Mouse (Mus musculus): ENCODE data around the gene Csnk1d. TPM values are rescaled to one million over a fixed set of nuclear protein-coding genes. Genes with fewer than 3 reads are reported as not detected.

Csnk1d gene
- polyA plus RNA-seq, 1 experiment from 2014 or later, result 47.9 TPM

DNA sequence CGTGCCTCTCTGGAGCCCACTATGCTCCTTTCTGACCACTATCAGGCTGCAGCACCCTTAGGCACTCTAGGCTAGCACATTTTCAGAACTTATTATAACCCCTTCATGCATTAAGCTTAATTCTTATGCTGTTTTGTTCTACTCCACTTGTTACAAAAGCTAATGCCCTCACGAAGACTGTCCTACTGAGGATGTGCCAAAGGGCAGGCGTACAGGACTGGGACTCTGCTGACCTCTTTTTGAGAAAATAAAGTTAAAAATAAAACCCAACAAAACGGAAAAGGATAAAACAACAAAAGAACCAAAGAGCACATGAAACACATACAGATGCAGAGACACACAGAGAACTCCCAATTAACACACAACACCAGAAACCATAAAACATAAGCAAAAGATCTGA lies 9.5 kb downstream of the Csnk1d start:
- Histone ChIP-seq H3K9ac (ENCODE audit: low read depth, low read length) (no peak overlapping the region), H3K4me1 (ENCODE audit: control insufficient read depth, insufficient read depth, low read length) (peaks cover 13% of the 10 kb centered on the region), H3K9me3 (replicated peaks; ENCODE audit: control insufficient read depth, low read length) (no peaks in the 10 kb centered on the region), H3K4me2 (no peak overlapping the region), H3K27me3 (ENCODE audit: control insufficient read depth, insufficient read depth, low read length) (no peaks in the 10 kb centered on the region), H3K27ac (ENCODE audit: low read depth, low read length) (no peak overlapping the region), H3K4me3 (ENCODE audit: low read depth, low read length) (no peak overlapping the region), H3K36me3 (ENCODE audit: control insufficient read depth, insufficient read depth, low read length) (peaks cover 26% of the 10 kb centered on the region)
- ATAC-seq (replicated peaks; ENCODE audit: insufficient number of reproducible peaks, low FRiP score, low TSS enrichment), result no peak
- WGBS (ENCODE audit: insufficient replicate concordance), result 90% methylated on average over 4 of the region's 4 CpGs

DNA sequence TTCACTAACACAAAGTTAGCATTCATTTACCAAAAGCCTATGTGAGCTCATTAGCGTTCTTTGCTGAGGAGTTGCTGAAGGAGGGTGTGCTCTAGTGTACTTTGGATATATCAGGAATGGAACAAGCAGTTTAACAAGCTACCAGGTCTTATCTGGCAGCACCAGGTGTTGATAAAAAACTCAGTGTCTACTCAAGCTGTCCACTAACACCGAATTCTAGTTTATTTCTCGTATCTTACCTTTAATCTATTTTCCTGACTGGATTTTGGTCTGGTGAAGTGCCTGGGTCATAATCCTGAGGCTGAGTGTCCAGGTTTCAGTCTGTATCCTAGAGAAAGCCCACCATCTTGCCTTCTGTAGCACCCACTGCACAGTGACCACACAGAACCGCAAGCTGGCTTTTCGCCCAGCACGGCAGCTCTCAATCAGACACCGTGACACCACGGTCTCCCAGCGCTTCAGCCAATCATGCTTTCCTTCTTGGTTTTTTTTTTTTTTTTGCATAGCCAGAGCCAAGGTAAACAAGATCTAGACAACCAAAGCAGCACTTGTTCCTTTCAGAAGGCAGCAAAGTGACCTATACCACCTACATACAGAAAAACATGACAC lies 10.6 kb downstream of the Csnk1d start:
- Histone ChIP-seq H3K9ac (ENCODE audit: low read depth, low read length) (no peak overlapping the region), H3K36me3 (ENCODE audit: control insufficient read depth, insufficient read depth, low read length) (peaks cover 21% of the 10 kb centered on the region), H3K27me3 (ENCODE audit: control insufficient read depth, insufficient read depth, low read length) (no peaks in the 10 kb centered on the region), H3K4me3 (ENCODE audit: low read depth, low read length) (no peak overlapping the region), H3K9me3 (replicated peaks; ENCODE audit: control insufficient read depth, low read length) (no peaks in the 10 kb centered on the region), H3K27ac (ENCODE audit: low read depth, low read length) (peak overlapping the region; percentile 18; the same call in 1 of the 2 replicates), H3K4me1 (ENCODE audit: control insufficient read depth, insufficient read depth, low read length) (peaks cover 13% of the 10 kb centered on the region), H3K4me2 (0 out of 2 replicates have a peak overlapping the region, but pooled peaks have one; percentile 2)
- WGBS (ENCODE audit: insufficient replicate concordance), result 49% methylated on average over 9 of the region's 9 CpGs
- ATAC-seq (replicated peaks; ENCODE audit: insufficient number of reproducible peaks, low FRiP score, low TSS enrichment), result peak; percentile 55; the same call in 1 of the 2 replicates

DNA sequence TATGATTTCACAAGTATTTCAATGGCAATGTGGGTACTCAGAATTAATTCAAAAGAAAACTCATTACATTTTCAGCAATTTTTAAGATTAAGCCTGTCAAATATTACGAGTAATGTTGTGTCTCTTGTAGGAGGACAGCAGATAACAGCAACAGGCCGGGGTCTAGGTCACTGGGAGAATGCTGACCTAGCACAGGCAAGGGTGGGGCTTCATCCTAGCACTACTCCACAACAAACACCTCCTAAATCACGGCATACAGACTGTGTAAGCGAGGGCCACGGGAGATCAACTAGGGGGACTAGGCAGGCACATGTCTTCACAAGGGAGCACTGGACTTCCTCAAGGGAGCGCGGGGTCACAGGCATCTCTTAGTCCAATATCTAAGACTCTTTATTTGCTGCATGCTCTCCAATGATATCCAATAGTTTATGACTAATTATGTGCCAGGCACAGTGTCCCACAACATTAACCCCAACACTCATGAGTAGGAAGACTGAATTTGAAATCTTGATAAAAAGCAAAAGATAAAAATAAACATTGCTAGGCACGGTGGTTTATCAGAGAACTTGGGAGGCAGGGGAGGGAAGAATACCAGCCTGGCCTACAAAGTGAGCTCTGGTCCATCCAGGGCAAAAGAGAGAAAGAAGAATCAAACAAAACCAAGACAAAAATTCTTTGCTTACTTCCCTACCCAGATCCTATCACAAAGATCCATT lies 11.3 kb downstream of the Csnk1d start:
- H3K27ac ChIP-seq (ENCODE audit: low read depth, low read length), result peak overlapping the region; percentile 18; the same call in 1 of the 2 replicates
- no peaks in the 10 kb centered on the region for H3K9me3 ChIP-seq (replicated peaks; ENCODE audit: control insufficient read depth, low read length)
- no peak overlapping the region for H3K4me3 ChIP-seq (ENCODE audit: low read depth, low read length)
- H3K9ac ChIP-seq (ENCODE audit: low read depth, low read length), result no peak overlapping the region
- H3K36me3 ChIP-seq (ENCODE audit: control insufficient read depth, insufficient read depth, low read length), result peaks cover 26% of the 10 kb centered on the region
- H3K4me1 ChIP-seq (ENCODE audit: control insufficient read depth, insufficient read depth, low read length), result peaks cover 10% of the 10 kb centered on the region
- no peaks in the 10 kb centered on the region for H3K27me3 ChIP-seq (ENCODE audit: control insufficient read depth, insufficient read depth, low read length)
- 62% methylated on average over 8 of the region's 8 CpGs for WGBS (ENCODE audit: insufficient replicate concordance)
- no peak for ATAC-seq (replicated peaks; ENCODE audit: insufficient number of reproducible peaks, low FRiP score, low TSS enrichment)
- H3K4me2 ChIP-seq, result 0 out of 2 replicates have a peak overlapping the region, but pooled peaks have one; percentile 2

DNA sequence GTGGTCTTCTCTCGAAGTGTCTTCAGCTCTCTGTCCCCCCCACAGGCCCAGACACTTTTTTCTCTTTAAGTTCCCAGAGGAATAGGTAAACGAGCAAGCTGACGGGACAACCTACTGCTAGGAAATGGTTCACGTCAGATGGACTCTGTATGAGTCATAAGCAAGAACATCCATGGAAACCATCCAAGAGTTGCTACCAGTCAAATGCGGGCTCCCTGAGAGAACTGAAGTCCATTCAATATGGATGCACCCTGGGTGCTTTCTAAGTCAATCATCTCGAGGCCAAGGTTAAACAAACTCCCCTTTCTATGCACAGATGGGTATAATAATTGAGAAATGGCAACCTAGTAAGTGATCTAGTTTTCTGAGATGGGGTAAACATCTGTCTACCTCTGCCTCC lies 17.8 kb downstream of the Csnk1d start:
- ATAC-seq (replicated peaks; ENCODE audit: insufficient number of reproducible peaks, low FRiP score, low TSS enrichment), result no peak
- H3K4me1 ChIP-seq (ENCODE audit: control insufficient read depth, insufficient read depth, low read length), result no peaks in the 10 kb centered on the region
- H3K9ac ChIP-seq (ENCODE audit: low read depth, low read length), result no peak overlapping the region
- peaks cover 57% of the 10 kb centered on the region for H3K36me3 ChIP-seq (ENCODE audit: control insufficient read depth, insufficient read depth, low read length)
- no peaks in the 10 kb centered on the region for H3K9me3 ChIP-seq (replicated peaks; ENCODE audit: control insufficient read depth, low read length)
- 83% methylated on average over 6 of the region's 6 CpGs for WGBS (ENCODE audit: insufficient replicate concordance)
- no peak overlapping the region for H3K27ac ChIP-seq (ENCODE audit: low read depth, low read length)
- no peak overlapping the region for H3K4me2 ChIP-seq
- H3K4me3 ChIP-seq (ENCODE audit: low read depth, low read length), result no peak overlapping the region
- H3K27me3 ChIP-seq (ENCODE audit: control insufficient read depth, insufficient read depth, low read length), result no peaks in the 10 kb centered on the region

DNA sequence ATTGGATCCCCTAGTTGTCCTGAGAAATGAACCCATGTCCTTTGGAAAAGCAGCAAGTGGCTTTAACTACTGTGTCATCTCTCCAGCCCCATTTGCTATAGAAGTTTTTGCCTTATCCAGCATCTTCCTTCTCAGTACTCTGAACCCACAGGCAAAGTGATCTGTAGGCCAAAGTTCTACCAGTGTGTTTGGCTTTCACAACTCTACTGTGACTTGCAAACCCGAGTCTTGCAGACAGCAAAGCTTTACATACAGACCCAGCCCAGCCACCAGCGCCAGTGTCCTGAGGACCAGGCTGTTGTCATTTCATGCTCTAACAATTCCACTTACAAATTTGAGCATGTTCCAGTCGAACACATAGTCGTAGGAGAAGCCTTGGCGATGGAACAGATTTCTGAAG lies 19.9 kb downstream of the Csnk1d start:
- Histone ChIP-seq H3K27me3 (ENCODE audit: control insufficient read depth, insufficient read depth, low read length) (no peaks in the 10 kb centered on the region), H3K4me3 (ENCODE audit: low read depth, low read length) (no peak overlapping the region), H3K4me1 (ENCODE audit: control insufficient read depth, insufficient read depth, low read length) (no peaks in the 10 kb centered on the region), H3K27ac (ENCODE audit: low read depth, low read length) (no peak overlapping the region), H3K36me3 (ENCODE audit: control insufficient read depth, insufficient read depth, low read length) (peaks cover 61% of the 10 kb centered on the region), H3K9ac (ENCODE audit: low read depth, low read length) (no peak overlapping the region), H3K9me3 (replicated peaks; ENCODE audit: control insufficient read depth, low read length) (no peaks in the 10 kb centered on the region), H3K4me2 (no peak overlapping the region)
- ATAC-seq (replicated peaks; ENCODE audit: insufficient number of reproducible peaks, low FRiP score, low TSS enrichment), result no peak
- WGBS (ENCODE audit: insufficient replicate concordance), result 93% methylated on average over 5 of the region's 5 CpGs

DNA sequence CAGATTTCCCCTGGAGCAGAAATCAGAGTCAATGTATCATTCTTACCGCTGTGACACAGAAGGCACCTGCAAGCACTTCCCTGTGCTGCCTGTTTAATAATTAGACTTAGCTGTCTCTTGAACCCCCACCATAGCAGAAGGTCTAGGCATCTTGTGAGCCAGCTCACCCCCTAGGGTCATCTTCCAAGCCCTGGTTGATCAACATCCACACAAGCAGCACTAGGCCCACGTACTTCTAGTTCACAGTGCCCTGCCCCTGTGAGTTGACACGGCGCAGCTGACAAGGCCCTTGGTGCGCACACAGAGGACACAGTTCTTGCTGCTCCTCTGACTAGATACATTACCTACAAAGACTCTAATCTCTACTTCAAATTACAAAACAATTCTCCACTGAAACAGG lies 21.4 kb downstream of the Csnk1d start:
- no peak overlapping the region for H3K9ac ChIP-seq (ENCODE audit: low read depth, low read length)
- no peak overlapping the region for H3K4me2 ChIP-seq
- WGBS (ENCODE audit: insufficient replicate concordance), result 92% methylated on average over 5 of the region's 5 CpGs
- no peak overlapping the region for H3K4me3 ChIP-seq (ENCODE audit: low read depth, low read length)
- no peak for ATAC-seq (replicated peaks; ENCODE audit: insufficient number of reproducible peaks, low FRiP score, low TSS enrichment)
- H3K27me3 ChIP-seq (ENCODE audit: control insufficient read depth, insufficient read depth, low read length), result no peaks in the 10 kb centered on the region
- H3K27ac ChIP-seq (ENCODE audit: low read depth, low read length), result no peak overlapping the region
- H3K36me3 ChIP-seq (ENCODE audit: control insufficient read depth, insufficient read depth, low read length), result peaks cover 59% of the 10 kb centered on the region
- H3K4me1 ChIP-seq (ENCODE audit: control insufficient read depth, insufficient read depth, low read length), result peaks cover 3% of the 10 kb centered on the region; the same call in 1 of the 2 replicates
- H3K9me3 ChIP-seq (replicated peaks; ENCODE audit: control insufficient read depth, low read length), result no peaks in the 10 kb centered on the region

DNA sequence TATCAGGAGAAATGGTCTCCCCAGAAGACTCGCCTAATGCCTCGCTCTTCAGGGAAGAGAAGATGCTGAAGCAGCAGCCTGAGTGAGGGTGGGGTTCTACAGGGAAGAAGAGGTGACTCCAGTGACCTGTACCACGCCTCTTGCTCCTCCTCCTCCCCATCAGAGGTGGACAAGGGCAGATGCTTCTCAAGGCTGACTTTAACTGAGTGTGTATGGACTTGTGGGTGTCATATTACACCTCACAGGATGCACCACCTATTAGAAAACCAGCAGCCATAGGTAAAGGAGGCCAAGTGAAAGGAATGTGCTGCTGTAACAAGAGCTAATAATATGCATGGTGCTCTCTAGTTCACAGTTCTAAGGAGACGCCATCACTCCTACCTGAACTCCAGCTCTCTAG lies 25.5 kb downstream of the Csnk1d start:
- no peak for ATAC-seq (replicated peaks; ENCODE audit: insufficient number of reproducible peaks, low FRiP score, low TSS enrichment)
- 85% methylated on average over 4 of the region's 4 CpGs for WGBS (ENCODE audit: insufficient replicate concordance)
- Histone ChIP-seq H3K27me3 (ENCODE audit: control insufficient read depth, insufficient read depth, low read length) (no peaks in the 10 kb centered on the region), H3K27ac (ENCODE audit: low read depth, low read length) (no peak overlapping the region), H3K4me3 (ENCODE audit: low read depth, low read length) (no peak overlapping the region), H3K9ac (ENCODE audit: low read depth, low read length) (no peak overlapping the region), H3K4me1 (ENCODE audit: control insufficient read depth, insufficient read depth, low read length) (peaks cover 7% of the 10 kb centered on the region; the same call in 1 of the 2 replicates), H3K4me2 (no peak overlapping the region), H3K36me3 (ENCODE audit: control insufficient read depth, insufficient read depth, low read length) (peaks cover 39% of the 10 kb centered on the region), H3K9me3 (replicated peaks; ENCODE audit: control insufficient read depth, low read length) (no peaks in the 10 kb centered on the region)

DNA sequence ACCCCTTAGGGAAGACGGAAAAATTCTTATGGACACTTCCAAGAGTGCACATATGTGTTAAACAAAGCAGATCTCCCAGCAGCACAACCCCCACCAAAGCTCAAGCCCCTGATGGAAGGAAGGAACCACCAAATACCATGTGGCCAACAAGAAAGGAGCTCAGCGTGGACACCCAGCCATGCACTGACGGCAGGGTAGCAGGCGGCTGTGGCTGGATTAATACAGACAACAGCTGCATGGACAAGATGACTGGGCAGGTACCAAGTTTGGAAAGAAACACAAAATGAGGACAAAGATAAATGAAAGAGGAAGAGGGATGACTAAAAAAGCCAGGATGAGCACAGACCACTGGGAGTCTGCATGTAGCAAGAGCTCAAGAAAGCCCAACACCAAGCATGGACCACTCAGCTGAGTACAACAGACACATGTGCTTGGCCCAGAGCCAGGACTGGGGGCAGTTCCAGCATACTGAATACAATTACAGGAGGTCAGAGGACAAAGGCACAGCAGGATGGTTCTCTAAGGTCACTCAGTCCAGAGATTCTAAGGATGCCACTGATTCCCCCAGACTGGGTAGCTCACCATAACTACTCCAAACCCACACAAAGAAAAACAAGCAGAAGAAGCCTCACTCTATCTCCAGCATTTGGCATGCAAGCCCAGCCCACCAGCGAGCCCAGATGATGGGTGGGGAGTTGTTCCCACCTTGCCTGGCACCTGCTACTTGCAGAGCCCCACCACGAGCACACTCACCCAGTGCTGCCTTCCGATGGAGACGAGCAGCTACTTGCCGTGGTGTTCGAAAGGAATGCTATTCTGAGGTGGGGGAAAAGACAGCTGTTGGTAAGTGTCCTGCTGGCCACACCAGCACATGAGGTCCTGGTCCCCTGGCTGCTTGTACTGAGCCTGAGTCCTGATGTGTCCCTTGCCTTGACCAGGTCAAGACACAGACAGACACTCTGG lies 26.7 kb downstream of the Csnk1d start:
- 83% methylated on average over 10 of the region's 10 CpGs for WGBS (ENCODE audit: insufficient replicate concordance)
- no peaks in the 10 kb centered on the region for H3K27me3 ChIP-seq (ENCODE audit: control insufficient read depth, insufficient read depth, low read length)
- no peak overlapping the region for H3K9ac ChIP-seq (ENCODE audit: low read depth, low read length)
- peaks cover 17% of the 10 kb centered on the region for H3K4me1 ChIP-seq (ENCODE audit: control insufficient read depth, insufficient read depth, low read length)
- no peaks in the 10 kb centered on the region for H3K9me3 ChIP-seq (replicated peaks; ENCODE audit: control insufficient read depth, low read length)
- H3K4me3 ChIP-seq (ENCODE audit: low read depth, low read length), result no peak overlapping the region
- ATAC-seq (replicated peaks; ENCODE audit: insufficient number of reproducible peaks, low FRiP score, low TSS enrichment), result no peak
- no peak overlapping the region for H3K27ac ChIP-seq (ENCODE audit: low read depth, low read length)
- no peak overlapping the region for H3K4me2 ChIP-seq
- peaks cover 34% of the 10 kb centered on the region for H3K36me3 ChIP-seq (ENCODE audit: control insufficient read depth, insufficient read depth, low read length)
